Mouse (Mus musculus): ENCODE data around the gene Prr22. TPM values are rescaled to one million over a fixed set of nuclear protein-coding genes. Genes with fewer than 3 reads are reported as not detected.

Gene Prr22
- polyA plus RNA-seq, 1 experiment from 2014 or later, result 0.66 TPM

GRCm38 (mm10) chr17:56762769-56763731, 7.0 kb upstream of the Prr22 start:
- DNase-seq (ENCODE audit: low spot score), result peak; percentile 73

GRCm38 (mm10) chr17:56763741-56764250, 6.3 kb upstream of the Prr22 start:
- Histone ChIP-seq H3K27ac (replicated peaks; ENCODE audit: low read depth, low read length) (no peak overlapping the region), H3K9me3 (replicated peaks; ENCODE audit: control insufficient read depth, low read length) (no peaks in the 10 kb centered on the region), H3K27me3 (ENCODE audit: control insufficient read depth, insufficient read depth, low read length) (no peaks in the 10 kb centered on the region), H3K4me2 (ENCODE audit: low read depth, low read length) (no peak overlapping the region), H3K4me3 (ENCODE audit: low read depth, low read length) (no peak overlapping the region; the same call in 1 of the 2 replicates), H3K36me3 (replicated peaks; ENCODE audit: control insufficient read depth, insufficient read depth, low read depth, low read length) (no peaks in the 10 kb centered on the region), H3K9ac (replicated peaks; ENCODE audit: low read length) (no peak overlapping the region), H3K4me1 (ENCODE audit: control insufficient read depth, insufficient read depth, low read length) (peaks cover 3% of the 10 kb centered on the region; the same call in 1 of the 2 replicates)
- WGBS, result 69% methylated on average over 8 of the region's 8 CpGs
- DNase-seq (ENCODE audit: low spot score) (no peak), ATAC-seq (replicated peaks; ENCODE audit: insufficient number of reproducible peaks, low FRiP score, low TSS enrichment, low read depth) (no peak)

More at GRCm38 (mm10) chr17:56762769-56763731, 7.0 kb upstream of the Prr22 start:
- Histone ChIP-seq H3K27me3 (ENCODE audit: control insufficient read depth, insufficient read depth, low read length) (no peaks in the 10 kb centered on the region), H3K36me3 (replicated peaks; ENCODE audit: control insufficient read depth, insufficient read depth, low read depth, low read length) (no peaks in the 10 kb centered on the region), H3K4me2 (ENCODE audit: low read depth, low read length) (no peak overlapping the region; the same call in 1 of the 2 replicates), H3K9me3 (replicated peaks; ENCODE audit: control insufficient read depth, low read length) (no peaks in the 10 kb centered on the region), H3K4me3 (ENCODE audit: low read depth, low read length) (no peak overlapping the region), H3K27ac (replicated peaks; ENCODE audit: low read depth, low read length) (no peak overlapping the region), H3K9ac (replicated peaks; ENCODE audit: low read length) (no peak overlapping the region; the same call in 1 of the 2 replicates), H3K4me1 (ENCODE audit: control insufficient read depth, insufficient read depth, low read length) (peaks cover 3% of the 10 kb centered on the region; the same call in 1 of the 2 replicates)
- WGBS, result 51% methylated on average over 27 of the region's 27 CpGs
- ATAC-seq (replicated peaks; ENCODE audit: insufficient number of reproducible peaks, low FRiP score, low TSS enrichment, low read depth), result no peak

GRCm38 (mm10) chr17:56764474-56765354, 5.3 kb upstream of the Prr22 start, which contains the start of gene Dus3l:
Dus3l (plus strand) TSS chr17:56764757.
- Histone ChIP-seq H3K27ac (replicated peaks; ENCODE audit: low read depth, low read length) (peak within 1 kb of the TSS; percentile 87), H3K4me3 (ENCODE audit: low read depth, low read length) (peak within 1 kb of the TSS; percentile 81), H3K36me3 (replicated peaks; ENCODE audit: control insufficient read depth, insufficient read depth, low read depth, low read length) (no peaks in the 10 kb centered on the region; the same call in 1 of the 2 replicates), H3K4me1 (ENCODE audit: control insufficient read depth, insufficient read depth, low read length) (peaks cover 3% of the 10 kb centered on the region; the same call in 1 of the 2 replicates), H3K9ac (replicated peaks; ENCODE audit: low read length) (peak within 1 kb of the TSS; percentile 76), H3K9me3 (replicated peaks; ENCODE audit: control insufficient read depth, low read length) (no peaks in the 10 kb centered on the region), H3K4me2 (ENCODE audit: low read depth, low read length) (peak within 1 kb of the TSS; percentile 43), H3K27me3 (ENCODE audit: control insufficient read depth, insufficient read depth, low read length) (no peaks in the 10 kb centered on the region)
- DNase-seq (ENCODE audit: low spot score) (peak; percentile 91), ATAC-seq (replicated peaks; ENCODE audit: insufficient number of reproducible peaks, low FRiP score, low TSS enrichment, low read depth) (peak; percentile 70)
- 2% methylated on average over 58 of the region's 58 CpGs for WGBS

- Histone ChIP-seq H3K9me3 (replicated peaks; ENCODE audit: control insufficient read depth, low read length) (no peaks in the 10 kb centered on the region), H3K4me2 (ENCODE audit: low read depth, low read length) (peak overlapping the region; percentile 43), H3K9ac (replicated peaks; ENCODE audit: low read length) (peak overlapping the region; percentile 76; the same call in 1 of the 2 replicates), H3K4me1 (ENCODE audit: control insufficient read depth, insufficient read depth, low read length) (peaks cover 3% of the 10 kb centered on the region; the same call in 1 of the 2 replicates), H3K4me3 (ENCODE audit: low read depth, low read length) (peak overlapping the region; percentile 81), H3K27me3 (ENCODE audit: control insufficient read depth, insufficient read depth, low read length) (no peaks in the 10 kb centered on the region), H3K36me3 (replicated peaks; ENCODE audit: control insufficient read depth, insufficient read depth, low read depth, low read length) (no peaks in the 10 kb centered on the region; the same call in 1 of the 2 replicates), H3K27ac (replicated peaks; ENCODE audit: low read depth, low read length) (no peak overlapping the region)
- DNase-seq (ENCODE audit: low spot score), result no peak
- 59% methylated on average over 12 of the region's 12 CpGs for WGBS
- ATAC-seq (replicated peaks; ENCODE audit: insufficient number of reproducible peaks, low FRiP score, low TSS enrichment, low read depth), result peak; percentile 11; the same call in 1 of the 2 replicates
These were observed 4.6 kb upstream of the Prr22 start for GRCm38 (mm10) chr17:56765431-56765830.

GRCm38 (mm10) chr17:56766631-56767405, 3.2 kb upstream of the Prr22 start:
- Histone ChIP-seq H3K4me1 (ENCODE audit: control insufficient read depth, insufficient read depth, low read length) (peaks cover 3% of the 10 kb centered on the region; the same call in 1 of the 2 replicates), H3K9me3 (replicated peaks; ENCODE audit: control insufficient read depth, low read length) (no peaks in the 10 kb centered on the region), H3K4me3 (ENCODE audit: low read depth, low read length) (no peak overlapping the region), H3K4me2 (ENCODE audit: low read depth, low read length) (no peak overlapping the region), H3K27ac (replicated peaks; ENCODE audit: low read depth, low read length) (no peak overlapping the region), H3K27me3 (ENCODE audit: control insufficient read depth, insufficient read depth, low read length) (no peaks in the 10 kb centered on the region), H3K36me3 (replicated peaks; ENCODE audit: control insufficient read depth, insufficient read depth, low read depth, low read length) (no peaks in the 10 kb centered on the region; the same call in 1 of the 2 replicates), H3K9ac (replicated peaks; ENCODE audit: low read length) (no peak overlapping the region)
- DNase-seq (ENCODE audit: low spot score) (no peak), ATAC-seq (replicated peaks; ENCODE audit: insufficient number of reproducible peaks, low FRiP score, low TSS enrichment, low read depth) (no peak)
- WGBS, result 86% methylated on average over 27 of the region's 27 CpGs

GRCm38 (mm10) chr17:56767531-56768135, 2.4 kb upstream of the Prr22 start:
- Histone ChIP-seq H3K27ac (replicated peaks; ENCODE audit: low read depth, low read length) (no peak overlapping the region), H3K9ac (replicated peaks; ENCODE audit: low read length) (no peak overlapping the region), H3K27me3 (ENCODE audit: control insufficient read depth, insufficient read depth, low read length) (no peaks in the 10 kb centered on the region), H3K36me3 (replicated peaks; ENCODE audit: control insufficient read depth, insufficient read depth, low read depth, low read length) (no peaks in the 10 kb centered on the region; the same call in 1 of the 2 replicates), H3K9me3 (replicated peaks; ENCODE audit: control insufficient read depth, low read length) (no peaks in the 10 kb centered on the region), H3K4me3 (ENCODE audit: low read depth, low read length) (no peak overlapping the region), H3K4me2 (ENCODE audit: low read depth, low read length) (no peak overlapping the region), H3K4me1 (ENCODE audit: control insufficient read depth, insufficient read depth, low read length) (peaks cover 3% of the 10 kb centered on the region; the same call in 1 of the 2 replicates)
- DNase-seq (ENCODE audit: low spot score) (no peak), ATAC-seq (replicated peaks; ENCODE audit: insufficient number of reproducible peaks, low FRiP score, low TSS enrichment, low read depth) (no peak)
- WGBS, result 93% methylated on average over 29 of the region's 29 CpGs

Data from embryonic facial prominence, embryonic 11.5 days (tissue).